Mouse (Mus musculus): ENCODE measurements around the gene Capn2. TPM values are rescaled to one million over a fixed set of nuclear protein-coding genes. Genes with fewer than 3 reads are reported as not detected.

Gene Capn2
- total and polyA plus RNA-seq, 3 experiments: 0.33 TPM; not detected in 2

- peaks cover 34% of the 10 kb centered on the region for H3K36me3 ChIP-seq (replicated peaks)
- DNase-seq (ENCODE audit: low spot score) (no peak), ATAC-seq (ENCODE audit: extremely low read depth, insufficient number of reproducible peaks, low FRiP score, poor library complexity, severe bottlenecking) (no peak)
- H3K27me3 ChIP-seq (ENCODE audit: insufficient read depth, low read length): no peaks in the 10 kb centered on the region
- TF ChIP-seq CTCF (IDR thresholded peaks at IDR 0.05; ENCODE audit: low read depth, low read length): no peak
- no peak for TF ChIP-seq TAL1 (conservative IDR thresholded peaks at IDR 0.05; ENCODE audit: low read depth, low read length)
- no peak for TF ChIP-seq GATA2 (IDR thresholded peaks at IDR 0.05; ENCODE audit: borderline replicate concordance, low read depth, low read length)
- TF ChIP-seq GATA1 (IDR thresholded peaks at IDR 0.05; ENCODE audit: borderline replicate concordance, low read length): no peak
- no peak for TF ChIP-seq POLR2AphosphoS5 (IDR thresholded peaks at IDR 0.05; ENCODE audit: insufficient replicate concordance, low read depth, low read length)
- H3K4me1 ChIP-seq (ENCODE audit: insufficient read depth, low read depth, low read length): peaks cover 5% of the 10 kb centered on the region; the same call in 1 of the 2 replicates
- no peak overlapping the region for H3K4me3 ChIP-seq (ENCODE audit: low read depth, low read length)
- H3K9me3 ChIP-seq (replicated peaks): no peaks in the 10 kb centered on the region
Observed at GRCm38 (mm10) chr1:182426444-182426843, 91.0 kb downstream of the Capn2 start.

- DNase-seq (ENCODE audit: low spot score) (no peak), ATAC-seq (ENCODE audit: extremely low read depth, insufficient number of reproducible peaks, low FRiP score, poor library complexity, severe bottlenecking) (no peak)
- no peak for TF ChIP-seq TAL1 (conservative IDR thresholded peaks at IDR 0.05; ENCODE audit: low read depth, low read length)
- TF ChIP-seq GATA2 (IDR thresholded peaks at IDR 0.05; ENCODE audit: borderline replicate concordance, low read depth, low read length): no peak
- no peak for TF ChIP-seq GATA1 (IDR thresholded peaks at IDR 0.05; ENCODE audit: borderline replicate concordance, low read length)
- no peak for TF ChIP-seq POLR2AphosphoS5 (IDR thresholded peaks at IDR 0.05; ENCODE audit: insufficient replicate concordance, low read depth, low read length)
- no peak for TF ChIP-seq CTCF (IDR thresholded peaks at IDR 0.05; ENCODE audit: low read depth, low read length)
- H3K9me3 ChIP-seq (replicated peaks): no peaks in the 10 kb centered on the region
- peaks cover 5% of the 10 kb centered on the region; the same call in 1 of the 2 replicates for H3K4me1 ChIP-seq (ENCODE audit: insufficient read depth, low read depth, low read length)
- H3K36me3 ChIP-seq (replicated peaks): peaks cover 30% of the 10 kb centered on the region
- H3K4me3 ChIP-seq (ENCODE audit: low read depth, low read length): no peak overlapping the region
- no peaks in the 10 kb centered on the region for H3K27me3 ChIP-seq (ENCODE audit: insufficient read depth, low read length)
Observed at GRCm38 (mm10) chr1:182425176-182425575, 92.2 kb downstream of the Capn2 start.

- H3K4me1 ChIP-seq (ENCODE audit: insufficient read depth, low read depth, low read length): peaks cover 5% of the 10 kb centered on the region; the same call in 1 of the 2 replicates
- DNase-seq (ENCODE audit: low spot score): no peak
- TF ChIP-seq GATA2 (IDR thresholded peaks at IDR 0.05; ENCODE audit: borderline replicate concordance, low read depth, low read length) (no peak), GATA1 (IDR thresholded peaks at IDR 0.05; ENCODE audit: borderline replicate concordance, low read length) (no peak), TAL1 (conservative IDR thresholded peaks at IDR 0.05; ENCODE audit: low read depth, low read length) (no peak), POLR2AphosphoS5 (IDR thresholded peaks at IDR 0.05; ENCODE audit: insufficient replicate concordance, low read depth, low read length) (no peak), CTCF (IDR thresholded peaks at IDR 0.05; ENCODE audit: low read depth, low read length) (no peak)
- H3K36me3 ChIP-seq (replicated peaks): peaks cover 22% of the 10 kb centered on the region
- no peaks in the 10 kb centered on the region for H3K9me3 ChIP-seq (replicated peaks)
- no peak for ATAC-seq (ENCODE audit: extremely low read depth, insufficient number of reproducible peaks, low FRiP score, poor library complexity, severe bottlenecking)
- H3K27me3 ChIP-seq (ENCODE audit: insufficient read depth, low read length): no peaks in the 10 kb centered on the region
- no peak overlapping the region for H3K4me3 ChIP-seq (ENCODE audit: low read depth, low read length)
Observed at GRCm38 (mm10) chr1:182424274-182424673, 93.1 kb downstream of the Capn2 start.

- Histone ChIP-seq H3K4me1 (ENCODE audit: insufficient read depth, low read depth, low read length) (no peaks in the 10 kb centered on the region), H3K27me3 (ENCODE audit: insufficient read depth, low read length) (no peaks in the 10 kb centered on the region), H3K36me3 (replicated peaks) (peaks cover 24% of the 10 kb centered on the region), H3K4me3 (ENCODE audit: low read depth, low read length) (no peak overlapping the region), H3K9me3 (replicated peaks) (no peaks in the 10 kb centered on the region)
- ATAC-seq (ENCODE audit: extremely low read depth, insufficient number of reproducible peaks, low FRiP score, poor library complexity, severe bottlenecking): no peak
- no peak for TF ChIP-seq POLR2AphosphoS5 (IDR thresholded peaks at IDR 0.05; ENCODE audit: insufficient replicate concordance, low read depth, low read length)
- TF ChIP-seq GATA2 (IDR thresholded peaks at IDR 0.05; ENCODE audit: borderline replicate concordance, low read depth, low read length): no peak
- no peak for TF ChIP-seq TAL1 (conservative IDR thresholded peaks at IDR 0.05; ENCODE audit: low read depth, low read length)
- no peak for TF ChIP-seq CTCF (IDR thresholded peaks at IDR 0.05; ENCODE audit: low read depth, low read length)
- no peak for TF ChIP-seq GATA1 (IDR thresholded peaks at IDR 0.05; ENCODE audit: borderline replicate concordance, low read length)
- DNase-seq (ENCODE audit: low spot score): no peak
Observed at GRCm38 (mm10) chr1:182419481-182419880, 97.9 kb downstream of the Capn2 start.

Other genes with a start within 250 kb of the Capn2 start
- gene Degs1, start 234.8 kb downstream of the Capn2 start, total RNA-seq (2014; fragmentation: Nextera tagmentation): 75.6 and 86.3 TPM in 2 replicates
- 59.1 and 65.5 TPM in 2 replicates for gene Degs1, start 234.8 kb downstream of the Capn2 start, total RNA-seq (2017)
- gene Degs1, start 234.8 kb downstream of the Capn2 start, polyA plus RNA-seq (2012): 19.2 and 21.3 TPM in 2 replicates
- gene Fbxo28, start 176.0 kb downstream of the Capn2 start, total RNA-seq (2014; fragmentation: Nextera tagmentation): 18.0 and 23.9 TPM in 2 replicates
- gene Fbxo28, start 176.0 kb downstream of the Capn2 start, total RNA-seq (2017): 26.5 and 29.1 TPM in 2 replicates
- 27.5 and 44.2 TPM in 2 replicates for gene Fbxo28, start 176.0 kb downstream of the Capn2 start, polyA plus RNA-seq (2012)
- gene Trp53bp2, start 108.4 kb downstream of the Capn2 start, total RNA-seq (2014; fragmentation: Nextera tagmentation): 20.5 and 28.1 TPM in 2 replicates
- 5.5 and 7.6 TPM in 2 replicates for gene Trp53bp2, start 108.4 kb downstream of the Capn2 start, total RNA-seq (2017)
- 10.1 and 16.7 TPM in 2 replicates for gene Trp53bp2, start 108.4 kb downstream of the Capn2 start, polyA plus RNA-seq (2012)
- gene Capn8, start 47.4 kb upstream of the Capn2 start, total RNA-seq (2014; fragmentation: Nextera tagmentation): not detected in 2 replicates
- gene Capn8, start 47.4 kb upstream of the Capn2 start, total RNA-seq (2017): not detected in 2 replicates
- not detected in 2 replicates for gene Capn8, start 47.4 kb upstream of the Capn2 start, polyA plus RNA-seq (2012)
- gene Ccdc185, start 231.6 kb upstream of the Capn2 start, total RNA-seq (2014; fragmentation: Nextera tagmentation): not detected in 2 replicates
- 0.11 and 0.12 TPM in 2 replicates for gene Ccdc185, start 231.6 kb upstream of the Capn2 start, total RNA-seq (2017)
- not detected in 2 replicates for gene Ccdc185, start 231.6 kb upstream of the Capn2 start, polyA plus RNA-seq (2012)
- not detected in 2 replicates for gene Susd4, start 246.3 kb upstream of the Capn2 start, total RNA-seq (2014; fragmentation: Nextera tagmentation)
- gene Susd4, start 246.3 kb upstream of the Capn2 start, total RNA-seq (2017): not detected in 2 replicates
- not detected in 2 replicates for gene Susd4, start 246.3 kb upstream of the Capn2 start, polyA plus RNA-seq (2012)